Mouse (Mus musculus) kidney, embryonic 15.5 days (tissue): ENCODE results near the gene H2-DMa. TPM values are rescaled to one million over a fixed set of nuclear protein-coding genes. Genes with fewer than 3 reads are reported as not detected.
A peak's percentile ranks its signal among the peaks of the same experiment; 100 is the strongest.

Experiments
- ATAC-seq: fragments of 200-750 bp; cut with Nextera tagmentation; replicated peaks from 2 replicates; pipeline ENCODE4 v1.8.0; 2017; ENCODE audit warnings: moderate TSS enrichment; ENCODE audit not compliant: low FRiP score
- H3K27ac ChIP-seq: fragments of 300-500 bp; sonication (generic); 2 replicates; pipeline ENCODE4 v1.5.1; 2015; ENCODE audit warnings: mild to moderate bottlenecking, inconsistent platforms
- H3K27me3 ChIP-seq: fragments of 300-500 bp; sonication (generic); 2 replicates; pipeline ENCODE4 v1.6.1; 2015; ENCODE audit warnings: inconsistent platforms
- H3K36me3 ChIP-seq: fragments of 300-500 bp; sonication (generic); 2 replicates; pipeline ENCODE4 v1.6.1; 2015; ENCODE audit warnings: inconsistent platforms
- H3K4me1 ChIP-seq: fragments of 300-500 bp; sonication (generic); 2 replicates; pipeline ENCODE4 v1.6.1; 2015; ENCODE audit warnings: inconsistent platforms
- H3K4me2 ChIP-seq: fragments of 300-500 bp; sonication (generic); 2 replicates; pipeline ENCODE4 v1.6.1; 2015; ENCODE audit warnings: moderate library complexity, mild to moderate bottlenecking, inconsistent platforms
- H3K4me3 ChIP-seq: fragments of 300-500 bp; sonication (generic); replicated peaks from 2 replicates; pipeline ENCODE4 v1.5.1; 2015; ENCODE audit warnings: mild to moderate bottlenecking, inconsistent platforms
- H3K9ac ChIP-seq: fragments of 300-500 bp; sonication (generic); 2 replicates; pipeline ENCODE4 v1.6.1; 2015; ENCODE audit warnings: mild to moderate bottlenecking, inconsistent platforms
- H3K9me3 ChIP-seq: fragments of 300-500 bp; sonication (generic); replicated peaks from 2 replicates; pipeline ENCODE4 v1.6.1; 2016; ENCODE audit warnings: inconsistent platforms
- WGBS: fragments of 180-500 bp; shearing (Covaris S2); methylation state at CpG from one replicate; pipeline ENCODE4 v1.1.7; 2015; ENCODE audit warnings: mixed read lengths; 5-methylcytosine and 5-hydroxymethylcytosine counted together
- polyA plus RNA-seq: library from polyadenylated mRNA; unstranded; fragments of >200 nt; fragmentation: Nextera tagmentation; extraction: Ambion mirVana; gene quantifications from 2 replicates; pipeline ENCODE4 v1.2.1, GENCODE M21; 2015

H2-DMa gene
- polyA plus RNA-seq, 1 experiment from 2014 or later = 14.8 TPM

GRCm38 (mm10) chr17:34128944-34129791 is 9.8 kb downstream of the H2-DMa start:
- H3K9me3 ChIP-seq = no peaks in the 10 kb centered on the region
- no peak overlapping the region for H3K9ac ChIP-seq
- H3K4me2 ChIP-seq = peak overlapping the region; percentile 46
- H3K27me3 ChIP-seq = no peaks in the 10 kb centered on the region
- H3K36me3 ChIP-seq = no peaks in the 10 kb centered on the region
- peak overlapping the region; percentile 33 for H3K27ac ChIP-seq
- H3K4me3 ChIP-seq = peak overlapping the region; percentile 10; the same call in 1 of the 2 replicates
- H3K4me1 ChIP-seq = peaks cover 56% of the 10 kb centered on the region
- WGBS = 19% methylated on average over 18 of the region's 18 CpGs
- ATAC-seq = no peak

- 52% methylated on average over 19 of the region's 19 CpGs for WGBS
- Histone ChIP-seq H3K9me3 (no peaks in the 10 kb centered on the region), H3K9ac (no peak overlapping the region), H3K4me2 (no peak overlapping the region), H3K27ac (no peak overlapping the region), H3K27me3 (no peaks in the 10 kb centered on the region), H3K4me1 (peaks cover 47% of the 10 kb centered on the region), H3K4me3 (no peak overlapping the region), H3K36me3 (no peaks in the 10 kb centered on the region)
- no peak for ATAC-seq
These were observed 11.0 kb downstream of the H2-DMa start for GRCm38 (mm10) chr17:34130073-34130947.

- ATAC-seq = no peak
- H3K4me2 ChIP-seq = no peak overlapping the region
- H3K9ac ChIP-seq = no peak overlapping the region
- 81% methylated on average over 7 of the region's 7 CpGs for WGBS
- peaks cover 44% of the 10 kb centered on the region for H3K4me1 ChIP-seq
- peaks cover 6% of the 10 kb centered on the region for H3K27me3 ChIP-seq
- H3K4me3 ChIP-seq = no peak overlapping the region
- H3K9me3 ChIP-seq = no peaks in the 10 kb centered on the region
- H3K27ac ChIP-seq = no peak overlapping the region
- no peaks in the 10 kb centered on the region for H3K36me3 ChIP-seq
These were observed 12.6 kb downstream of the H2-DMa start for GRCm38 (mm10) chr17:34131911-34132310.

- Histone ChIP-seq H3K4me1 (peaks cover 31% of the 10 kb centered on the region), H3K36me3 (no peaks in the 10 kb centered on the region), H3K4me2 (no peak overlapping the region), H3K4me3 (no peak overlapping the region), H3K27ac (no peak overlapping the region), H3K9me3 (no peaks in the 10 kb centered on the region), H3K9ac (no peak overlapping the region), H3K27me3 (peaks cover 19% of the 10 kb centered on the region)
- 84% methylated on average over 11 of the region's 11 CpGs for WGBS
- no peak for ATAC-seq
These were observed 13.9 kb downstream of the H2-DMa start for GRCm38 (mm10) chr17:34133289-34133688.

- WGBS = 75% methylated on average over 3 of the region's 3 CpGs
- Histone ChIP-seq H3K4me2 (no peak overlapping the region), H3K27me3 (peaks cover 30% of the 10 kb centered on the region), H3K4me3 (no peak overlapping the region), H3K9ac (no peak overlapping the region), H3K27ac (no peak overlapping the region), H3K4me1 (peaks cover 27% of the 10 kb centered on the region), H3K9me3 (no peaks in the 10 kb centered on the region), H3K36me3 (no peaks in the 10 kb centered on the region)
- no peak for ATAC-seq
These were observed 15.1 kb downstream of the H2-DMa start for GRCm38 (mm10) chr17:34134451-34134850.

- Histone ChIP-seq H3K27ac (peak overlapping the region; percentile 33; the same call in 1 of the 2 replicates), H3K36me3 (no peaks in the 10 kb centered on the region), H3K9ac (peak overlapping the region; percentile 37; the same call in 1 of the 2 replicates), H3K4me3 (peak overlapping the region; percentile 46), H3K9me3 (no peaks in the 10 kb centered on the region), H3K4me2 (peak overlapping the region; percentile 80), H3K27me3 (peaks cover 38% of the 10 kb centered on the region), H3K4me1 (peaks cover 22% of the 10 kb centered on the region)
- ATAC-seq = peak; percentile 97
- 5% methylated on average over 31 of the region's 31 CpGs for WGBS
These were observed 16.2 kb downstream of the H2-DMa start for GRCm38 (mm10) chr17:34135297-34136224.

- Histone ChIP-seq H3K4me3 (no peak overlapping the region), H3K27ac (no peak overlapping the region), H3K9ac (no peak overlapping the region), H3K27me3 (peaks cover 53% of the 10 kb centered on the region), H3K4me1 (peaks cover 23% of the 10 kb centered on the region), H3K9me3 (no peaks in the 10 kb centered on the region), H3K4me2 (no peak overlapping the region), H3K36me3 (no peaks in the 10 kb centered on the region)
- ATAC-seq = no peak
- 68% methylated on average over 7 of the region's 7 CpGs for WGBS
These were observed 18.3 kb downstream of the H2-DMa start for GRCm38 (mm10) chr17:34137601-34138000.

- H3K4me1 ChIP-seq = peaks cover 31% of the 10 kb centered on the region
- no peak for ATAC-seq
- no peaks in the 10 kb centered on the region for H3K9me3 ChIP-seq
- peaks cover 53% of the 10 kb centered on the region for H3K27me3 ChIP-seq
- H3K36me3 ChIP-seq = no peaks in the 10 kb centered on the region
- H3K27ac ChIP-seq = no peak overlapping the region
- no peak overlapping the region for H3K4me3 ChIP-seq
- peak overlapping the region; percentile 30; the same call in 1 of the 2 replicates for H3K9ac ChIP-seq
- 80% methylated on average over 7 of the region's 7 CpGs for WGBS
- peak overlapping the region; percentile 63 for H3K4me2 ChIP-seq
These were observed 19.3 kb downstream of the H2-DMa start for GRCm38 (mm10) chr17:34138655-34139054.

GRCm38 (mm10) chr17:34139416-34139815 is 20.1 kb downstream of the H2-DMa start:
- H3K27me3 ChIP-seq = peaks cover 53% of the 10 kb centered on the region
- H3K27ac ChIP-seq = no peak overlapping the region
- peaks cover 31% of the 10 kb centered on the region for H3K4me1 ChIP-seq
- peak overlapping the region; percentile 63 for H3K4me2 ChIP-seq
- 3% methylated on average over 16 of the region's 16 CpGs for WGBS
- H3K9ac ChIP-seq = peak overlapping the region; percentile 30; the same call in 1 of the 2 replicates
- peak overlapping the region; percentile 35 for H3K4me3 ChIP-seq
- no peak; the same call in 1 of the 2 replicates for ATAC-seq
- H3K9me3 ChIP-seq = no peaks in the 10 kb centered on the region
- H3K36me3 ChIP-seq = no peaks in the 10 kb centered on the region

GRCm38 (mm10) chr17:34140240-34140639 is 20.9 kb downstream of the H2-DMa start:
- no peak overlapping the region for H3K27ac ChIP-seq
- H3K4me3 ChIP-seq = no peak overlapping the region
- 11% methylated on average over 5 of the region's 5 CpGs for WGBS
- H3K4me2 ChIP-seq = peak overlapping the region; percentile 63
- no peak for ATAC-seq
- H3K9ac ChIP-seq = no peak overlapping the region
- H3K9me3 ChIP-seq = no peaks in the 10 kb centered on the region
- peaks cover 31% of the 10 kb centered on the region for H3K4me1 ChIP-seq
- peaks cover 53% of the 10 kb centered on the region for H3K27me3 ChIP-seq
- no peaks in the 10 kb centered on the region for H3K36me3 ChIP-seq

- ATAC-seq = no peak
- Histone ChIP-seq H3K27me3 (peaks cover 50% of the 10 kb centered on the region), H3K4me3 (no peak overlapping the region), H3K9ac (no peak overlapping the region), H3K27ac (no peak overlapping the region), H3K36me3 (no peaks in the 10 kb centered on the region), H3K4me2 (no peak overlapping the region), H3K4me1 (peaks cover 29% of the 10 kb centered on the region), H3K9me3 (no peaks in the 10 kb centered on the region)
- 65% methylated on average over 4 of the region's 4 CpGs for WGBS
These were observed 22.1 kb downstream of the H2-DMa start for GRCm38 (mm10) chr17:34141448-34141847.
